9 mouse cellular contexts compared by ENCODE assay signal in the genomic region with DNA sequence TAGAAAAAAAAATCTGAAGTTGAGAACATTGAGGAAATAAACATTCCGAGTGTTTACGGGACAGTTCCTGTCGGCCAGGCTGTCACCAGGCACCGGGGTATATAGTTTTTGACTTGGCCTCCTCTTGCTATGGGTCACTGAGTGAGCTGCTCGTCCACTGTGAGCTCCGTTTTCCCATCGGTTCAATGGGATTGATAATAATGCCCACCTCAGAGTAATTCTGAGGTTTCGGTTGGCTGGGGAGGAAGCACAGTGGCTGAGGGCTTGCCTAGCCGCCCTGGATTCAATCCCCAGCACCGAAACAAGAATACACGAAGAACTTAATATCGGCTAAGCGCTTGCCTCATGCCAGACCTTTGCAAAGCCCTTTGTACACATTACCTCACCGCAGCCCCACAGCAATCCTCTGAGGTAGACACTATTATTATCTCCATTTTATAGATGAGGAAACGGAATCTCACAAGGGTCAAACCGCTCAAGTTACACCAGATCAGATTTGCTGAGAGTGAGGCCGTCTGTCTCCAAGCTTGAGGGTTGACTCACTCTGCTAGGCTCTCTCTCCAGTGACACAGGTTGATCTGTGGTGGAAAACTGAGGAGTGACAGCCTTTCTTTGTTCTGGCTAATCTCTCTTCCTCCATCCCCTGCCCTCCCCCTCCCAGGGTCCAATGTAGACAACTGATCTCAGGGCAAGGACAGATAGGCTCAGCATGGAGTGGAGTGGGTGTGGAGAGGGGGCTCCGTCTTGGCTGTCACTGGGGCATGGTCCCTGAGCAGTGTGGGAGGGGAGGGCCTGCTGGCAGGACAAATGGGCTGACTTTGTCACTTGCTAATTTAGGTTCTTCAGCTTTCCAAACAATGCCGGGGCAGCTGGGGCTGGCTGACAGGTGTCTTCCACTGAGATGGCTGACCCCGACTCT. TPM values are rescaled to one million over a fixed set of nuclear protein-coding genes. Genes with fewer than 3 reads are reported as not detected.
DNase-seq lines count a peak whose midpoint lies in the region; ATAC-seq and TF ChIP-seq lines count a peak whose summit lies in the region.
"Had no signal": no experiment of that assay in that cellular context is flagged by ENCODE, and none has a peak within 500 bp of the region (broad histone marks: within the 10 kb centered on the region; RNA-seq: fewer than 3 reads in every experiment).

No protein-coding gene starts in this region.

- WGBS in hindbrain, embryonic 11.5 days = 36% methylated on average over 20 of the region's 20 CpGs
- WGBS in stomach, postnatal 0 days = 23% methylated on average over 20 of the region's 20 CpGs

- H3K27ac ChIP-seq in testis, adult 2 months (ENCODE audit: control insufficient read depth, insufficient read depth, low read depth, low read length) = peak overlapping the region; percentile 40
- H3K27ac ChIP-seq in hindbrain, embryonic 11.5 days (ENCODE audit: low read depth, low read length) = no peak overlapping the region
- peak overlapping the region; percentile 95 for H3K27ac ChIP-seq in stomach, postnatal 0 days (replicated peaks)

- no peak overlapping the region for H3K9ac ChIP-seq in hindbrain, embryonic 11.5 days (ENCODE audit: low read depth, low read length)
- peak overlapping the region; percentile 54 for H3K9ac ChIP-seq in stomach, postnatal 0 days (ENCODE audit: low read length)

- no peaks in the 10 kb centered on the region for H3K36me3 ChIP-seq in testis, adult 2 months (ENCODE audit: control insufficient read depth, insufficient read depth, low read length)
- H3K36me3 ChIP-seq in hindbrain, embryonic 11.5 days (ENCODE audit: control insufficient read depth, insufficient read depth, low read length) = no peaks in the 10 kb centered on the region
- no peaks in the 10 kb centered on the region for H3K36me3 ChIP-seq in stomach, postnatal 0 days (ENCODE audit: control insufficient read depth, insufficient read depth, low read length)

- no peak for TF ChIP-seq POLR2A in testis, adult 2 months (IDR thresholded peaks at IDR 0.05; ENCODE audit: control insufficient read depth, low read depth, low read length)

- ATAC-seq in hindbrain, embryonic 11.5 days (ENCODE audit: low FRiP score) = peak; percentile 25
- peak; percentile 79 for ATAC-seq in stomach, postnatal 0 days (ENCODE audit: low FRiP score, low TSS enrichment)

- DNase-seq in testis, postnatal 14 days (ENCODE audit: low spot score) = no peak
- DNase-seq in hindbrain, embryonic 11.5 days (ENCODE audit: low spot score) = peak; percentile 29
- peak; percentile 40 for DNase-seq in lung, postnatal 10 days
- peak; percentile 64 for DNase-seq in stomach, postnatal 0 days (ENCODE audit: low spot score)
- no peak for DNase-seq in gastrocnemius, postnatal 14 days
- DNase-seq in right cerebral cortex, postnatal 36 days (ENCODE audit: low spot score in 2 of 2) = no peak
- no peak for DNase-seq in adrenal gland, postnatal 36 days

- no peak for TF ChIP-seq EP300 in stomach, postnatal 0 days (optimal IDR thresholded peaks at IDR 0.05)

- no peak for TF ChIP-seq CTCF in testis, adult 2 months (IDR thresholded peaks at IDR 0.05; ENCODE audit: control insufficient read depth, insufficient read depth, insufficient replicate concordance, low read depth, low read length)
- no peak for TF ChIP-seq CTCF in stomach, postnatal 0 days (IDR thresholded peaks at IDR 0.05; ENCODE audit: low read depth)

- intact Hi-C loops in gastrocnemius, postnatal 14 days (cut with DNase I; ENCODE audit: low total_unique reads) = no loop called here

- H3K27me3 ChIP-seq in testis, adult 2 months (ENCODE audit: control insufficient read depth, insufficient read depth, low read length) = no peaks in the 10 kb centered on the region
- H3K27me3 ChIP-seq in hindbrain, embryonic 11.5 days (ENCODE audit: control insufficient read depth, insufficient read depth, low read length) = peaks cover 5% of the 10 kb centered on the region
- no peaks in the 10 kb centered on the region for H3K27me3 ChIP-seq in stomach, postnatal 0 days (ENCODE audit: control insufficient read depth, insufficient read depth, low read length)

- no peaks in the 10 kb centered on the region for H3K9me3 ChIP-seq in hindbrain, embryonic 11.5 days (ENCODE audit: control insufficient read depth, low read length)
- H3K9me3 ChIP-seq in stomach, postnatal 0 days (ENCODE audit: control insufficient read depth, low read length) = no peaks in the 10 kb centered on the region

- H3K4me3 ChIP-seq in testis, adult 2 months (ENCODE audit: control insufficient read depth, low read depth, low read length) = 0 out of 2 replicates have a peak overlapping the region, but pooled peaks have one; percentile 8
- H3K4me3 ChIP-seq in hindbrain, embryonic 11.5 days (ENCODE audit: low read depth, low read length) = no peak overlapping the region
- peak overlapping the region; percentile 10; the same call in 1 of the 2 replicates for H3K4me3 ChIP-seq in stomach, postnatal 0 days (ENCODE audit: low read depth, low read length)

- H3K4me1 ChIP-seq in testis, adult 2 months (ENCODE audit: control insufficient read depth, insufficient read depth, low read length) = peaks cover 11% of the 10 kb centered on the region
- H3K4me1 ChIP-seq in hindbrain, embryonic 11.5 days (replicated peaks; ENCODE audit: control insufficient read depth, insufficient read depth, low read length) = no peaks in the 10 kb centered on the region; the same call in 1 of the 2 replicates
- peaks cover 12% of the 10 kb centered on the region for H3K4me1 ChIP-seq in stomach, postnatal 0 days (replicated peaks; ENCODE audit: control insufficient read depth, insufficient read depth)

- peak overlapping the region; percentile 11; the same call in 1 of the 2 replicates for H3K4me2 ChIP-seq in hindbrain, embryonic 11.5 days (replicated peaks; ENCODE audit: low read depth, low read length)
- peak overlapping the region; percentile 52 for H3K4me2 ChIP-seq in stomach, postnatal 0 days (replicated peaks; ENCODE audit: low read depth)

RNA-seq across cellular contexts. Expression of a gene that starts 15.2 kb away (rescaled TPM):
- 0.79 and 0.99 TPM in 2 replicates for polyA plus RNA-seq in testis, adult 2 months (2012; rRNA removed)
- 6.0 and 11.3 TPM in 2 replicates for polyA plus RNA-seq in hindbrain, embryonic 11.5 days (2014; fragmentation: Nextera tagmentation; extraction: Ambion mirVana)
- 4.2 and 6.8 TPM in 2 replicates for polyA plus RNA-seq in stomach, postnatal 0 days (2015; fragmentation: Nextera tagmentation; extraction: Ambion mirVana)
- total RNA-seq in gastrocnemius, postnatal 14 days (2021) = 100 to 1,000 TPM; 204 to 373 TPM
- total RNA-seq in adrenal gland, postnatal 36 days (2021) = under 1 TPM in 1 of 2 experiments, not detected in 1; 0.33 TPM
- polyA plus RNA-seq: liver, adult 2 months had no signal

RNA-seq across cellular contexts. Expression of a gene that starts 23.9 kb away (rescaled TPM):
- 0.15 and 1.2 TPM in 2 replicates for polyA plus RNA-seq in testis, adult 2 months (2012; rRNA removed)
- 0.96 and 1.3 TPM in 2 replicates for polyA plus RNA-seq in hindbrain, embryonic 11.5 days (2014; fragmentation: Nextera tagmentation; extraction: Ambion mirVana)
- 128 and 140 TPM in 2 replicates for polyA plus RNA-seq in stomach, postnatal 0 days (2015; fragmentation: Nextera tagmentation; extraction: Ambion mirVana)
- total RNA-seq in gastrocnemius, postnatal 14 days (2021) = under 1 TPM; 0.16 to 0.22 TPM
- not detected for total RNA-seq in adrenal gland, postnatal 36 days (2021)

RNA-seq across cellular contexts. Expression of a gene that starts 28.6 kb away (rescaled TPM):
- 3.2 and 5.4 TPM in 2 replicates for polyA plus RNA-seq in testis, adult 2 months (2012; rRNA removed)
- polyA plus RNA-seq in hindbrain, embryonic 11.5 days (2014; fragmentation: Nextera tagmentation; extraction: Ambion mirVana) = 18.2 and 18.6 TPM in 2 replicates
- polyA plus RNA-seq in stomach, postnatal 0 days (2015; fragmentation: Nextera tagmentation; extraction: Ambion mirVana) = 91.1 and 92.2 TPM in 2 replicates
- 10 to 100 TPM; 25.4 to 39.5 TPM for total RNA-seq in gastrocnemius, postnatal 14 days (2021)
- total RNA-seq in adrenal gland, postnatal 36 days (2021) = 10 to 100 TPM; 45.8 to 51.9 TPM

RNA-seq across cellular contexts. Expression of a gene that starts 41.7 kb away (rescaled TPM):
- 2.2 and 2.3 TPM in 2 replicates for polyA plus RNA-seq in testis, adult 2 months (2012; rRNA removed)
- 2.0 and 3.3 TPM in 2 replicates for polyA plus RNA-seq in hindbrain, embryonic 11.5 days (2014; fragmentation: Nextera tagmentation; extraction: Ambion mirVana)
- polyA plus RNA-seq in stomach, postnatal 0 days (2015; fragmentation: Nextera tagmentation; extraction: Ambion mirVana) = 36.4 and 39.9 TPM in 2 replicates
- 10 to 100 TPM; 22.8 to 27.9 TPM for total RNA-seq in gastrocnemius, postnatal 14 days (2021)
- 1 to 10 TPM; 2.5 to 2.6 TPM for total RNA-seq in adrenal gland, postnatal 36 days (2021)

Comparison
In these comparisons a context has a peak if more than half of its experiments do, and no peak if none do; other contexts are left out.
1. DNase-seq: peak in hindbrain, embryonic 11.5 days (single experiment), lung, postnatal 10 days (single experiment) and stomach, postnatal 0 days (single experiment); none in testis, postnatal 14 days (single experiment), gastrocnemius, postnatal 14 days (single experiment), right cerebral cortex, postnatal 36 days (0 of 2) and adrenal gland, postnatal 36 days (0 of 2).
2. RNA of a gene that starts 23.9 kb away (polyA plus RNA-seq): 128 to 140 TPM in stomach, postnatal 0 days; 0.96 to 1.3 TPM in hindbrain, embryonic 11.5 days and 0.15 to 1.2 TPM in testis, adult 2 months; every median in the first group is over 10 times any median in the second.